In genomic region chr5:36069503-36070360, GRCm38 (mm10) we compare ENCODE assay signal across 10 mouse cellular contexts.
DNase-seq lines count a peak whose midpoint lies in the region; ATAC-seq lines count a peak whose summit lies in the region.
"Had no signal": no experiment of that assay in that cellular context is flagged by ENCODE, and none has a peak within 500 bp of the region (broad histone marks: within the 10 kb centered on the region; RNA-seq: fewer than 3 reads in every experiment).

No protein-coding gene starts in this region.

- intact Hi-C loops in gastrocnemius, postnatal 36 days (cut with DNase I) = no loop called here
- intact Hi-C loops in left cerebral cortex, postnatal 36 days (cut with DNase I) = no loop called here

- no peak overlapping the region for H3K4me3 ChIP-seq in forebrain, embryonic 16.5 days (replicated peaks; ENCODE audit: low read length)
- H3K4me3 ChIP-seq: liver, embryonic 13.5 days; stomach, embryonic 15.5 days had no signal

- 31% methylated on average over 6 of the region's 6 CpGs for WGBS in forebrain, embryonic 16.5 days

- H3K36me3 ChIP-seq in forebrain, embryonic 16.5 days (ENCODE audit: control insufficient read depth, insufficient read depth) = no peaks in the 10 kb centered on the region
- H3K36me3 ChIP-seq: liver, embryonic 13.5 days; stomach, embryonic 15.5 days had no signal

- H3K27ac ChIP-seq in forebrain, embryonic 16.5 days (ENCODE audit: low read length) = no peak overlapping the region
- H3K27ac ChIP-seq: liver, embryonic 13.5 days; stomach, embryonic 15.5 days had no signal

- H3K4me1 ChIP-seq in forebrain, embryonic 16.5 days (replicated peaks; ENCODE audit: control insufficient read depth, insufficient read depth, low read length) = peaks cover 6% of the 10 kb centered on the region
- H3K4me1 ChIP-seq: liver, embryonic 13.5 days; stomach, embryonic 15.5 days had no signal

- no peaks in the 10 kb centered on the region for H3K9me3 ChIP-seq in forebrain, embryonic 16.5 days (ENCODE audit: control insufficient read depth, low read length)
- H3K9me3 ChIP-seq: liver, embryonic 13.5 days; stomach, embryonic 15.5 days had no signal

- ATAC-seq in forebrain, embryonic 16.5 days = peak; percentile 49; the same call in 1 of the 2 replicates

- H3K27me3 ChIP-seq in forebrain, embryonic 16.5 days (replicated peaks; ENCODE audit: control insufficient read depth, insufficient read depth, low read length) = no peaks in the 10 kb centered on the region
- H3K27me3 ChIP-seq: liver, embryonic 13.5 days; stomach, embryonic 15.5 days had no signal

- peak; percentile 35 for DNase-seq in gastrocnemius, postnatal 25 days
- no peak for DNase-seq in gastrocnemius, postnatal 36 days
- DNase-seq in Muller cell, postnatal 12 days (ENCODE audit: inconsistent ontology term) = peak; percentile 92
- DNase-seq in left cerebral cortex, postnatal 36 days (ENCODE audit: low spot score in 2 of 2) = peak; percentile 41 to 50
- peak; percentile 57 for DNase-seq in retina, postnatal 1 day
- no peak for DNase-seq in spleen, postnatal 36 days (ENCODE audit: low spot score in 2 of 2)
- no peak for DNase-seq in cerebellum, postnatal 36 days
- DNase-seq: liver, embryonic 13.5 days had no signal

- H3K4me2 ChIP-seq in forebrain, embryonic 16.5 days (ENCODE audit: low read length) = no peak overlapping the region
- H3K4me2 ChIP-seq: liver, embryonic 13.5 days; stomach, embryonic 15.5 days had no signal

- no peak overlapping the region for H3K9ac ChIP-seq in forebrain, embryonic 16.5 days (replicated peaks; ENCODE audit: low read depth, low read length)
- H3K9ac ChIP-seq: liver, embryonic 13.5 days; stomach, embryonic 15.5 days had no signal

Comparison
In these comparisons a context has a peak if more than half of its experiments do, and no peak if none do; other contexts are left out.
1. DNase-seq: peak in gastrocnemius, postnatal 25 days (single experiment), Muller cell, postnatal 12 days (single experiment), left cerebral cortex, postnatal 36 days (2 of 2) and retina, postnatal 1 day (single experiment); none in gastrocnemius, postnatal 36 days (0 of 2), spleen, postnatal 36 days (0 of 2) and cerebellum, postnatal 36 days (0 of 2).